Mouse (Mus musculus): Measurements from ENCODE around the gene Dlg2.
A peak's percentile ranks its signal among the peaks of the same experiment; 100 is the strongest.

Gene Dlg2

GRCm38 (mm10) chr7:91284167-91284566, 807.7 kb downstream of the Dlg2 start:
- DNase-seq, result no peak

GRCm38 (mm10) chr7:91288324-91288723, 811.9 kb downstream of the Dlg2 start:
- DNase-seq, result no peak

- DNase-seq, result no peak
These were observed 819.7 kb downstream of the Dlg2 start for GRCm38 (mm10) chr7:91296127-91296526.

GRCm38 (mm10) chr7:91311177-91311576, 834.7 kb downstream of the Dlg2 start:
- no peak for DNase-seq

- DNase-seq, result no peak
These were observed 868.6 kb downstream of the Dlg2 start for GRCm38 (mm10) chr7:91345073-91345472.

GRCm38 (mm10) chr7:91369821-91370321, 893.4 kb downstream of the Dlg2 start:
- DNase-seq, result no peak

- DNase-seq, result no peak
These were observed 905.8 kb downstream of the Dlg2 start for GRCm38 (mm10) chr7:91382281-91382680.

- no peak for DNase-seq
These were observed 907.4 kb downstream of the Dlg2 start for GRCm38 (mm10) chr7:91383873-91384272.

- DNase-seq, result no peak
These were observed 912.8 kb downstream of the Dlg2 start for GRCm38 (mm10) chr7:91389272-91389671.

GRCm38 (mm10) chr7:91397827-91398226, 921.4 kb downstream of the Dlg2 start:
- no peak for DNase-seq

- no peak for DNase-seq
These were observed 935.6 kb downstream of the Dlg2 start for GRCm38 (mm10) chr7:91412109-91412508.

- DNase-seq, result no peak
These were observed 937.7 kb downstream of the Dlg2 start for GRCm38 (mm10) chr7:91414150-91414549.

- no peak for DNase-seq
These were observed 938.3 kb downstream of the Dlg2 start for GRCm38 (mm10) chr7:91414749-91415148.

GRCm38 (mm10) chr7:91420215-91420614, 943.7 kb downstream of the Dlg2 start:
- DNase-seq, result no peak

- DNase-seq, result no peak
These were observed 947.3 kb downstream of the Dlg2 start for GRCm38 (mm10) chr7:91423784-91424183.

- no peak for DNase-seq
These were observed 953.3 kb downstream of the Dlg2 start for GRCm38 (mm10) chr7:91429712-91430275.

GRCm38 (mm10) chr7:91431594-91432240, 955.2 kb downstream of the Dlg2 start:
- DNase-seq, result peak; percentile 56

GRCm38 (mm10) chr7:91432563-91432962, 956.1 kb downstream of the Dlg2 start:
- no peak for DNase-seq

GRCm38 (mm10) chr7:91434739-91435138, 958.3 kb downstream of the Dlg2 start:
- no peak for DNase-seq

GRCm38 (mm10) chr7:91440326-91440725, 963.9 kb downstream of the Dlg2 start:
- DNase-seq, result no peak

- no peak for DNase-seq
These were observed 966.2 kb downstream of the Dlg2 start for GRCm38 (mm10) chr7:91442447-91443376.

- no peak for DNase-seq
These were observed 966.9 kb downstream of the Dlg2 start for GRCm38 (mm10) chr7:91443377-91443714.

- no peak for DNase-seq
These were observed 967.4 kb downstream of the Dlg2 start for GRCm38 (mm10) chr7:91443913-91444312.

- no peak for DNase-seq
These were observed 968.3 kb downstream of the Dlg2 start for GRCm38 (mm10) chr7:91444728-91445127.
